Mouse (Mus musculus): ENCODE results near the gene Tatdn2. TPM values are rescaled to one million over a fixed set of nuclear protein-coding genes. Genes with fewer than 3 reads are reported as not detected.

The Tatdn2 gene
- 41.0 TPM for polyA plus RNA-seq (2012; fragmentation: generic; extraction: Trizol)
- long read RNA-seq, experiment 1: 0 reads
- long read RNA-seq, experiment 2, partial matches to known transcripts: 1 of 1 reads
- long read RNA-seq, experiment 2, other reads (novel, unspliced or antisense): 0 of 1 reads

GRCm38 (mm10) chr6:113696582-113697221 is at the start of gene Tatdn2:
Tatdn2 (plus strand) TSS chr6:113697050.
- H3K4me3 ChIP-seq (ENCODE audit: insufficient read depth, poor library complexity, severe bottlenecking): peak within 1 kb of the TSS; percentile 85
- H3K36me3 ChIP-seq (ENCODE audit: control insufficient read depth, insufficient read depth): peaks cover 29% of the 10 kb centered on the region
- H3ac ChIP-seq (ENCODE audit: control insufficient read depth, insufficient read length, low read depth): peak within 1 kb of the TSS; percentile 82
- H3K79me3 ChIP-seq (ENCODE audit: low read depth): peaks cover 62% of the 10 kb centered on the region
- no peaks in the 10 kb centered on the region for H3K27me3 ChIP-seq (ENCODE audit: control insufficient read depth, insufficient read depth, insufficient read length)
- peaks cover 82% of the 10 kb centered on the region for H3K79me2 ChIP-seq (ENCODE audit: control insufficient read depth, insufficient read depth)
- TF ChIP-seq MAX (IDR thresholded peaks at IDR 0.05) (peak; percentile 53), MYOD1 (IDR thresholded peaks at IDR 0.05; ENCODE audit: control insufficient read depth, insufficient read length, low read depth) (no peak), USF1 (IDR thresholded peaks at IDR 0.05; ENCODE audit: low read depth) (peak; percentile 74)

- H3K79me2 ChIP-seq (ENCODE audit: control insufficient read depth, insufficient read depth): no peaks in the 10 kb centered on the region
- H3K4me3 ChIP-seq (ENCODE audit: insufficient read depth, poor library complexity, severe bottlenecking): no peak overlapping the region
- H3K79me3 ChIP-seq (ENCODE audit: low read depth): no peaks in the 10 kb centered on the region
- H3K36me3 ChIP-seq (ENCODE audit: control insufficient read depth, insufficient read depth): no peaks in the 10 kb centered on the region
- TF ChIP-seq CEBPB (IDR thresholded peaks at IDR 0.05; ENCODE audit: low read depth) (no peak), MAX (IDR thresholded peaks at IDR 0.05) (no peak), MYOG (IDR thresholded peaks at IDR 0.05; ENCODE audit: control insufficient read depth, extremely low read depth, insufficient read length) (no peak), FOSL1 (IDR thresholded peaks at IDR 0.05; ENCODE audit: insufficient read depth, low read length, poor library complexity, severe bottlenecking) (no peak), CTCF (IDR thresholded peaks at IDR 0.05; ENCODE audit: control insufficient read depth, insufficient read depth, insufficient read length) (no peak), MYOD1 (IDR thresholded peaks at IDR 0.05; ENCODE audit: control insufficient read depth, insufficient read length, low read depth) (no peak), USF1 (IDR thresholded peaks at IDR 0.05; ENCODE audit: low read depth) (no peak)
- H3ac ChIP-seq (ENCODE audit: control insufficient read depth, insufficient read length, low read depth): no peak overlapping the region
- no peaks in the 10 kb centered on the region for H3K27me3 ChIP-seq (ENCODE audit: control insufficient read depth, insufficient read depth, insufficient read length)
Measured at GRCm38 (mm10) chr6:113649346-113650196, 47.3 kb upstream of the Tatdn2 start.

- no peaks in the 10 kb centered on the region for H3K79me2 ChIP-seq (ENCODE audit: control insufficient read depth, insufficient read depth)
- TF ChIP-seq FOSL1 (IDR thresholded peaks at IDR 0.05; ENCODE audit: insufficient read depth, low read length, poor library complexity, severe bottlenecking) (no peak), CEBPB (IDR thresholded peaks at IDR 0.05; ENCODE audit: low read depth) (no peak), MYOD1 (IDR thresholded peaks at IDR 0.05; ENCODE audit: control insufficient read depth, insufficient read length, low read depth) (no peak)
- H3K36me3 ChIP-seq (ENCODE audit: control insufficient read depth, insufficient read depth): no peaks in the 10 kb centered on the region
- H3K27me3 ChIP-seq (ENCODE audit: control insufficient read depth, insufficient read depth, insufficient read length): no peaks in the 10 kb centered on the region
- H3ac ChIP-seq (ENCODE audit: control insufficient read depth, insufficient read length, low read depth): no peak overlapping the region
- H3K79me3 ChIP-seq (ENCODE audit: low read depth): no peaks in the 10 kb centered on the region
- no peak overlapping the region for H3K4me3 ChIP-seq (ENCODE audit: insufficient read depth, poor library complexity, severe bottlenecking)
Measured at GRCm38 (mm10) chr6:113650197-113650640, 46.6 kb upstream of the Tatdn2 start.

GRCm38 (mm10) chr6:113651626-113652025 is 45.2 kb upstream of the Tatdn2 start:
- Histone ChIP-seq H3K79me3 (ENCODE audit: low read depth) (no peaks in the 10 kb centered on the region), H3K79me2 (ENCODE audit: control insufficient read depth, insufficient read depth) (no peaks in the 10 kb centered on the region), H3ac (ENCODE audit: control insufficient read depth, insufficient read length, low read depth) (no peak overlapping the region), H3K36me3 (ENCODE audit: control insufficient read depth, insufficient read depth) (no peaks in the 10 kb centered on the region), H3K27me3 (ENCODE audit: control insufficient read depth, insufficient read depth, insufficient read length) (no peaks in the 10 kb centered on the region), H3K4me3 (ENCODE audit: insufficient read depth, poor library complexity, severe bottlenecking) (no peak overlapping the region)
- no peak for TF ChIP-seq MYOD1 (IDR thresholded peaks at IDR 0.05; ENCODE audit: control insufficient read depth, insufficient read length, low read depth)
- no peak for TF ChIP-seq FOSL1 (IDR thresholded peaks at IDR 0.05; ENCODE audit: insufficient read depth, low read length, poor library complexity, severe bottlenecking)
- TF ChIP-seq USF1 (IDR thresholded peaks at IDR 0.05; ENCODE audit: low read depth): no peak
- TF ChIP-seq CTCF (IDR thresholded peaks at IDR 0.05; ENCODE audit: control insufficient read depth, insufficient read depth, insufficient read length): no peak
- TF ChIP-seq MYOG (IDR thresholded peaks at IDR 0.05; ENCODE audit: control insufficient read depth, extremely low read depth, insufficient read length): no peak
- TF ChIP-seq MAX (IDR thresholded peaks at IDR 0.05): no peak
- no peak for TF ChIP-seq CEBPB (IDR thresholded peaks at IDR 0.05; ENCODE audit: low read depth)

GRCm38 (mm10) chr6:113653551-113653950 is 43.3 kb upstream of the Tatdn2 start:
- TF ChIP-seq MYOD1 (IDR thresholded peaks at IDR 0.05; ENCODE audit: control insufficient read depth, insufficient read length, low read depth) (no peak), CTCF (IDR thresholded peaks at IDR 0.05; ENCODE audit: control insufficient read depth, insufficient read depth, insufficient read length) (no peak), MYOG (IDR thresholded peaks at IDR 0.05; ENCODE audit: control insufficient read depth, extremely low read depth, insufficient read length) (no peak), FOSL1 (IDR thresholded peaks at IDR 0.05; ENCODE audit: insufficient read depth, low read length, poor library complexity, severe bottlenecking) (no peak), CEBPB (IDR thresholded peaks at IDR 0.05; ENCODE audit: low read depth) (no peak), MAX (IDR thresholded peaks at IDR 0.05) (no peak), USF1 (IDR thresholded peaks at IDR 0.05; ENCODE audit: low read depth) (no peak)
- no peaks in the 10 kb centered on the region for H3K27me3 ChIP-seq (ENCODE audit: control insufficient read depth, insufficient read depth, insufficient read length)

More at GRCm38 (mm10) chr6:113653551-113653950, 43.3 kb upstream of the Tatdn2 start:
- H3ac ChIP-seq (ENCODE audit: control insufficient read depth, insufficient read length, low read depth): no peak overlapping the region
- H3K36me3 ChIP-seq (ENCODE audit: control insufficient read depth, insufficient read depth): no peaks in the 10 kb centered on the region
- no peak overlapping the region for H3K4me3 ChIP-seq (ENCODE audit: insufficient read depth, poor library complexity, severe bottlenecking)
- H3K79me3 ChIP-seq (ENCODE audit: low read depth): no peaks in the 10 kb centered on the region
- no peaks in the 10 kb centered on the region for H3K79me2 ChIP-seq (ENCODE audit: control insufficient read depth, insufficient read depth)
